Mouse (Mus musculus) lung, postnatal 36 days (tissue): Measurements from ENCODE around the gene Arl14ep.
A peak's percentile ranks its signal among the peaks of the same experiment; 100 is the strongest.

Experiments
- DNase-seq: peaks from one replicate; pipeline ENCODE4 v3.0.0; 2022; ENCODE audit warnings: mixed read lengths

Arl14ep gene

DNA sequence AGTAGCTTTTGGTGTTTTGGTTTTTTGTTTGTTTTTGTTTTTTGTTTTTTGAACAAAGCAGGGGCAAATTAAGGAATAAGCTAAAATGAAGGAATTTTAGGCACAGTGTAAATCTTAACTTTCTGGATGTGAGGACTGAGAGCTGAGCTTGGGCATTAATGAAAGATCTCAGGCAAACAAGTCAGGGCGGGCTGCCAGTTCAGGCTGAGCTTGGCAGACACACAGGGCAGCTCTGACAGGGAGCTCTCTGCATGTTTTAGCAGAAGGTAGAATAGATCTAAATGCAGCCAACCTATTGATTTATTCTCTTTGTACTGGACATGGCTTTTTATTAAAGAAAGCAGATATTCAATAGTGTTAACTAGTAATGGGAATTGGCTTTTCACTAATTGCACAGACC lies 31.8 kb downstream of the Arl14ep start:
- peak; percentile 18 for DNase-seq

DNA sequence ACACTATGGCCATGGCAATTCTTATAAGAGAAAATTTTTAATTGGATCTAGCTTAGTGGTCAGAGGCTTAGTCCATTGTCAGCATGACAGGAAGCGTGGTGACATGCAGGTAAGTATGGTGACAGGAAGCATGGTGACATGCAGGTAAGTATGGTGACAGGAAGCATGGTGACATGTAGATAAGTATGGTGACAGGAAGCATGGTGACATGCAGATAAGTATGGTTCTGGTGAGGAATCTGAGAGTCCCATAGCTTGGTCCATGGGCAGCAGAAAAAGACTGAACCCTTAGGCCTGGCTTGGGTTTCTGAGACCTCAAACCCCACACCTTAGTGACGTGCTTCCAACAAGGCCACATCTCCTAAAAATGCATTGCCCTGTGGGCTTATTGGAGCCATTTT lies 38.5 kb downstream of the Arl14ep start:
- DNase-seq = no peak

DNA sequence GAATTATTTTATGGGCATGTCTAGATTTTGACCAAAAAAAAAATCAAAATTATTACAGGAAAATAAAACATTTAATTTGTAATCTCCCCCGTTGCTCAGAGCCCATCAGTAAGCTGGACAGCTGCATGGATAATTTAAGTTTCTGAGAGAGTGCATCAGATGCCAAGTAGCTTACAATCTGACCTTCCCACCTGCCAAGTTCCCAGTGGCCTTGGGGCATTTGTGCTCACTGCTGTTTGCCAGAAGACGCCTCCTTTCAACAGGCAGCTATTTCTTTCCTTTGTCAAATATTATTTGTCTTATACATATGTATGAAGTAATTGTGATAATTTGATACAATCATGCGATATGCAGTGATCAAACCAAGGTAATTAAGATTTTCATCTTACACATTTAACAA lies 44.3 kb downstream of the Arl14ep start:
- no peak for DNase-seq
